Mouse (Mus musculus): Measurements from ENCODE around the gene Mxd1.

- no peak for TF ChIP-seq CTCF (IDR thresholded peaks at IDR 0.05; ENCODE audit: extremely low read depth, insufficient read length, insufficient replicate concordance, low read depth, low read length)
- TF ChIP-seq POLR2A (IDR thresholded peaks at IDR 0.05; ENCODE audit: low read depth, low read length): no peak
Measured at GRCm38 (mm10) chr6:86697903-86698302, 28.9 kb upstream of the Mxd1 start.

All from small intestine, adult 2 months (tissue).